Mouse (Mus musculus): ENCODE data around the gene Wdr81.
"Not testable (repeated sequence)": the region's sequence is repeated elsewhere in the genome, so short reads cannot be mapped to it uniquely, and the experiment has no call there.

Wdr81 gene

DNA sequence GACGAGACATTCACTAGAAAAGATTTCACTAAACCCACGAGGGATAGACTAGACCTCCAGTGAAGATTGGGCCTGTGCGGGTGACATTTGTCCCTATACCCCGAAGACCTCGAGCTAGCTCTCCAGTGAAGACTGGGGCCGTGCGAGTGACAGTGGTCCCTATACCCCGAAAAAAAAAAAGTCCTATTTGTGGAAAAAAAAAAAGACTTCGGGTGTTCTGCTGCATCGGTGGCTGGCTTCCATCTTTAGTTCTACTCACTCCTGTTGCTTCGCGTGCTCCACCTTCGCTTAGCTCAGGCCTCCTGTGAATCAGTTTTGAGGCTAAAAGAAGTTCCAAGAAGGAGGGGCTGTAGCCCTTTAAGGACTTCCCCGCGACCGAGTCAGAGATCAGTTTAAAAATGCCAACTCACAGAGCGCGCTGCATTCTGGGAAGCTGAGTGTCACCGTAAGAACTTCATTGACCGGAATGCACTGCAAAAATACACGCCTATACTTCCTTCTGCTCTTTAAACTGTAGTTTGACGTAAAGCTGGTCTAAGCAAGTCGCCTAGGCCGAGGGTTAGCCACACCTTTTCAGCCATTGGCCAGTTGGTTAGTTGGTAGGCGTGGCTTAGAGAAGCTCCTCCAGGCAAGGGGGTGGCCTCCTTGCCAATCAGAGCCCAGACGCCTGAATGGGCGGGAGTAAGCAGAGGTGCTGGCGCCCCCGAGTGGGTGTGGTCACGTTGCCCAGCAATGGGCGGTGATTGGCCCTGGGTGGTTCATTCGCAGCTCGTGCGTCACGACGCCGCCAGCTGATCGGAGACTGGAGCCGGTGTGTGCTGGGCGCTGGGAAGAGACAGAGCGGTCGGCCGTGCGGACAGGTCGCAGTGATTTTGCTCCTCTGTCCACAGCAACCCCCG is 6.6 kb upstream of the Wdr81 start, which contains the start of gene Tlcd2:
TSS of gene Tlcd2 (plus strand) at position 872 of the 899 bp plus-strand sequence.
- DNase-seq (ENCODE audit: low spot score in 2 of 2) = peak; percentile 98 to 99

DNA sequence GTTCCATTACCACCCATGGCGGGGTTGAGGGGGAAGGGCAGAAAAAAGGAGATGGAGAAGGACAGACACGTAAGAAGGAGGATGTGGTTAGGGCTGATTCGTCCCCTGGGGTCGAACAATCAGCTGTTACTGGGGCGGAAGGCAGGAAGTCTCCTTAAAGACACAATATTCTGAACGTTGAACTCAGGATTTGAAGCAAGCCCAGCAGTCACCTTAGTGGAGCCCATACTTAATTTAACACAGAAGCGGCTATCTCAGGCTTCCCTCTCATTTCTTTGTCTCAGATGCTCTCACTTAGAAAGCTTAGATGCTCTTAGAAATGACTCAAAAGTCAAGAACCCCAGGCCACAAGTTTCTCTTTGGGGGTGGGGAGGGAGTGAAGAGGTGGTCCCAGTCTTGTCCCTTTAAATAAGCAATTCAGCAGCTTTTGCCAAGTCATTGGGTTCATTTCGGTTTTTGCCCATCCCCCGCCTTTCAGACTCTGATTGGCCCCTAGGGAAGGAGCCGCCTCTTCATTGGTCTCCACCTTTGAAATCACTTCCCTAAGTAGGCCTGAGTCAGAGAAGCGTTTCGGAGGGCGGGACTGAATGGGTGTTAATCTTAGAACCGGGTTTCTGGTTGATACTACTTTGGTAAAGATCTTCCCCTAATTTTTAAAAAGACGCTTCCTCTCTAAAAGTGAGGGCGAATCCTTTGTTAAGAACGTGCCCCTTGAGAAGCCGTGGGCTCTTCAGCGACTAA is 5.8 kb upstream of the Wdr81 start:
- peak; percentile 89 to 90 for DNase-seq (ENCODE audit: low spot score in 2 of 2)

DNA sequence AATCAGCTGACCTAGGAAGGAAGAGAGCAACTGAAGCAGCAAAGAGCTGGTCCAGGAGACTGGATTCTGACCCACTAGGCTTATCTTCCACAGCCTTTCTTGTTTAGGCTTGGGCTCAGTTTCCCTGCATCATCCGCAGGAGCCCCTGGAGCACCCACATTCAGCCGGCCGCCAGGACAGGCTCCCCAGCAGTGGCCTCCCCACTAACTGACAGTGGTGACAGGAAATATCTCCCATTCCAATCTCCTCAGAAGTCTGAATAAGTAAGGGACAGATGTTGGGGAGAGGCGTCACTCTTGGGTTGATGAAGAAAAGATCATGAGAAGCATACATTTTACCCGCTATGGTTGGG is 5.2 kb upstream of the Wdr81 start:
- no peak for DNase-seq (ENCODE audit: low spot score in 2 of 2)

DNA sequence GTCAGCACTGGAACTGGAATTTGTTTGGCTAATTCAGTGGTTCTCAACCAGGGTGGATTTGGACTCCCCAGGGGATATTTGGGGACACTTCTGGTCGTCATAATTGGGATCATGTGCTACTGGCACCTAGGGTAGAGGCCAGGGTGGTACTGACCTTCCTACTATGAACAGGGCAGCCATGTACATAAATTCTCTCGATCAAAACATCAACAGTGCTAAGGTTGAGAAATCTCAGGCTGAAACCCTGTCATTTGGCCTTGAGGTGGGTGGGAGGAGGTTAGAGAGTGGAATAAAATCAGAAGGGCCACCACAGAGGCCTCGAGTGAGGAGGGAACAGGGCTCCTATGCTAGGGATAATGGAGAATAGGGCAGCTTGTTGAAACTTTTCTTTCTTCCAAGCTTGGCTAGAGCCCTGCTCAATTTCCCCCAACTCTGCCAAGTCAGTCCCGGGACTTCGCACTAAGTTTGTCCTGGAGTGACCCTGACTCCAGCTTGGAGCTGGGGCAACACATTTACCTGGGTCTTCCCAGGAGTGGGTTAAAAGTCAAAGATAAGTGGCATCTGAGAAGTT is 4.7 kb upstream of the Wdr81 start:
- no peak for DNase-seq (ENCODE audit: low spot score in 2 of 2)

DNA sequence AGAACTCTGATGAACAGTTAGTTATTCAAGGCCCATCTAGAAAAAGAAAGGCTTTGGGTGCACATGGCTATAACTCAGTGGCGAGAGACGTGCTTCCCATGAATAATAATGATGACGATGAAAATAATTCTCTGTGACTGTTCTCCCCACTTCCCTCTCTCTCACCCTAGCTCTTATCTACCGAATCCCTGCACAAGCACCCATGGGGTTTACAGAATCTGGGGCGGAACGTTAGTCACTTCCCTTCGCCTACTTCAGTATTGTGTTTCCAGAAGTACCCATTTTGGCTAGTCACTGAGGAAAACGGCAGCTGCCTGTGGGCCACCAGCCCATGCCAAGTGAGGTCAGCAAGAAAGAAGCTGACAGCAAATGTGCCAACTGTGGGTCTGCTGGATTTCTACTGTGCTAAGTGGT is 4.1 kb upstream of the Wdr81 start:
- peak in 1 of 2 experiments; percentile 71 for DNase-seq (ENCODE audit: low spot score in 2 of 2)

DNA sequence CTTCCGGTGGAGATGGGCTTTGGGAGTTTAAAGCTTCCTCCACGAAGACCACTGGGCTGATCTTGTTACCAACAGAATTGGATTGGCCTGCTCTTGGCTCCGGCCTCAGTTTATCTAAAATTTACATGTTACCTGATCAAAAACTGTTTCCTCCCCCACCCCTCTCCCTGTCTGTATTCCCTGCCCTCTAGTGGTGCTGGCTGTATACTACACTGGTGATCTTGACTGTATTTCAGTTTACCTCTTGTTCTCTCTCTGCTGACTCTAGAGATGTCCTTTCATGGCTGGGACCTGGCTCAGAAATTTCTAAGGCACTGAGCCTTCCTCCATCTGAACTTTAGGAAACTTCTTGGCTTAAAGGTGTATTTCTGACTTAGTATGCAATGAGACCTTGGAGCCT is 3.7 kb upstream of the Wdr81 start:
- peak; percentile 55 to 74 for DNase-seq (ENCODE audit: low spot score in 2 of 2)

DNA sequence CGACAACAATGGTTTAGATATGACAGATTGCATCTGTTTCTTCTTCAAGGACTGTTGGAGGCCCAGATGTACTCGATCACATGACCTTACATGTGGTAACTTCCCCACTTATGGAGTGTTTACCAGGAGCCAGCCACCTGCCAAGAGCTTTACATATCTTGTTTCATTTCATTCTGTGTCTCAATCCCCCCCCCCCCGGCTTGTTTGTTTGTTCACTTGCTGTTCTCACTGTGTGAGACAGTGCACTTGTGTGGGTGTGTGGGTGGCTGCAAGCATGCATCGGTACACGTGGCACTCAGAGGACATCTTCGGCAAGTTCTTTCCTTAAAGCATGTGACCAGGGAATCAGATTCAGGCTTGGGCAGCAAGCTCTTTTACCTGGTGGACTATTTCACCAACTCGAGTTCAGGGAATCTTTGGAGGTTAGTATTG is 1.9 kb upstream of the Wdr81 start:
- no peak for DNase-seq (ENCODE audit: low spot score in 2 of 2)

DNA sequence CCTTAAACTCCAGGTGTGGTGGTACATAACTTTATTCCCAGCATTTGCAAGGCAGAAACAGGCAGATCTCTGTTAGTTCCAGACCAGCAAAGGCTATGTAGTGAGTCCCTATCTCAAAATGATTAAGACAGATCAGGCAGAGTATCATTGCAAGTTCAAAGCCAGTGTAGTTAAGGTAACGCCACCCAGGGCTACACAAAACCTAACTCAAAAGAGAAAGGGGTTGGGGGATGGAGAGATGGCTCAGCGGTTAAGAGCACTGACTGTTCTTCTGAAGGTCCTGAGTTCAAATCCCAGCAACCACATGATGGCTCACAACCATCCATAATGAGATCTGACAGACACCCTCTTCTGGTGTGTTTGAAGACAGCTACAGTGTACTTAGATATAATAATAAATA is 1.5 kb upstream of the Wdr81 start:
- not testable (repeated sequence) for DNase-seq (ENCODE audit: low spot score in 2 of 2)

DNA sequence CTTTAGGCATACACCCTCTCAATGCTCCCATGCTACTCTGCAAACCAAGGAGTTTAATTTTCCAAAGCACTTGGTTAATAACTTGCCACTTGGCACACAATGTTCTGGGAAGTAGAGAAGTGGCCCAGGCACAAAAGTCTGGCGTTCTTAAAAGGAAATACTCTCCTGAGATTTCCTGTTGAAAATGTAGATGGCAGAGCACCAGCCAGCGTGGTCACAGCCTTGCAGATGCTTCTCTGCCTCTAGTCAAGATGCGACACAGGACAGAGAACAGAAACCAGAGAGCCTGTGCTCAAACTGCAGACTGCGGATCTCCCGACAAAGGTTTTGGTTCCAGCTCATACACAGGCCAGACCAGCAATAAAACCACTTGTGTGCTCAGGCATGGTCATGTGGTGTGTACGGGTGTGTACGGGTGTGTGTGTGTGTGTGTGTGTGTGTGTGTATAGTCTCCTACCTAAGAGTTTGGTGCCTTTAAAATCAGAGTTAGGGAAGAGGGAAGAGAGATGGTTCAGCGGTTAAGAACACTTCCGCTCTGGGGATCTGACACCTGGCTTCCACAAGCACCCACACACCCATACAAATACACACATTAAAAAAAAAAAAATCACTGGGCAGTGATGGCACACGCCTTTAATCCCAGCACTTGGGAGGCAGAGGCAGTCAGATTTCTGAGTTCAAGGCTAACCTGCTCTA is 672 bp upstream of the Wdr81 start:
- no peak for DNase-seq (ENCODE audit: low spot score in 2 of 2)

DNA sequence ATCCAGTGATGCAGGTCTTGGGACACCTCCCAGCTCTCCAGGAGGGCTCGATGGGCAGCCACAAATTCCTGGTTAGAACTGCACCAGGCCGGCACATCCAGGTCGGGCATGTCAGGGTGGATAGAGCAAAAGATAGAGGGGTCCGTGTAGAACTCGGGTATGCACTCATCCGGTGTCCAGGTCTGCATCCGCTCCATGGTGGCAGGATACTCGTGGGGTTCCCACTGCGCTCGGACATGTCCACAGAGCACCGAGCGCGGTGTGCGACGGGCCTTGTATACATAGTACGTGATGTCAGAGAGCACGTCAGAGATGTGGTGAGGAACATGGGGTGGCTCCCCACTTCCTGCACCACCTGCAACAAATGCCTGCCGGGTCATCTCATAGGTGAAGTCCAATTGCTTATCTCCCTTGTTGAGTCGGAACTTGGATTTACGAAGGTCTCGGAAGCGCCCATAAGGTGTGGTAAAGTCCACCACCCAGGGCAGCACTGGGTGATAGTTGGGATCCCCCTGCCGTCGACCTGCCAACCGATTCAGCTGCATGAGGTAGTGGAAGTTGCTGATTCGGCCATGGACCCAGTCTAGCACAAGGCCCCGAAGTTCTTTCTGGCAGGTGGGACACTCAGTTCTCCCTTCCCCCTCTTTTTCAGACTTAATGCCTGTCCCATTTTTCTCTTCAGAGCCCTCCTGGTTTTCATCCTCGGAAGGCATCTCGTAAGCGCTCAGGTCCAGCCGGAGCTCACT is 1.5 kb downstream of the Wdr81 start:
- no peak for DNase-seq (ENCODE audit: low spot score in 2 of 2)

DNA sequence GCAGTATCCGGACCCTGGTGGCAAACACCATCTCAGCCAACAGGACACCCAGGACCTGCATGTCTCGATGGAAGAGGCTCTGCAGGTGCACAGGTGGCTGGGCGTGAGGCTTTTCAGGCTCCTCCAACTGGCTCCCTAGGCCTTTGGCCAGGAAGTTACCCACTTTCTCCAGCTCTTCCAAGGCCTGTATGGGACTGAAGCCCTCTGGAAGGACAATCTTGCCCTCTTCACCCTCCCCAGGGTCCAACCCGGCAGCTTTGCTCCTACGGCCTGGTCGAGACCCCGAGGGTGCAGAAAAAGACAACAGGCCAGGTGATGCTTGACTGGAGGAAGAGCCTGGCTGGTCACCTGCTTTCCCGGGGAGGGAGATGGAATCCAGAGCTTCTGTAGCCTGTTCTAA is 2.4 kb downstream of the Wdr81 start:
- no peak for DNase-seq (ENCODE audit: low spot score in 2 of 2)

DNA sequence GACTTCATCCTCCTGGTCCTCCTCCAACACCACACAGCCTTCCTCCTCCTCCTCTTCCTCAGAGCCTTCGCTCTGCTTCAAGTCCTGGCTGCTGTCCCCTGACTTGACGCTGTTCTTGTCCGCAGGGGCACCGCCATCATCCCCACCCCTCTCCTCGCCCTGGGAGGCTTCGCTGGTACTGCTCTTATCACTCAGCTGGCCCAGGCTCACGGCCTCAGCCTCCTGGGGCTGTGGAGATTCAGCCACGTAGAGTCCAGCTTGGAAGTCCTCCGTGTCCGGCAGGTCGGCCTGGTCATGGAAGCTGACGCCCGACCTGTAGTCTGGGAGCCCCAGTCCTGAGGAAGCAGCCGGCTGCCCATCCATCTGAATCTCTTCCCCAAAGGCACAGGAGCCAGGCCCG is 3.6 kb downstream of the Wdr81 start:
- peak; percentile 47 to 76 for DNase-seq (ENCODE audit: low spot score in 2 of 2)

DNA sequence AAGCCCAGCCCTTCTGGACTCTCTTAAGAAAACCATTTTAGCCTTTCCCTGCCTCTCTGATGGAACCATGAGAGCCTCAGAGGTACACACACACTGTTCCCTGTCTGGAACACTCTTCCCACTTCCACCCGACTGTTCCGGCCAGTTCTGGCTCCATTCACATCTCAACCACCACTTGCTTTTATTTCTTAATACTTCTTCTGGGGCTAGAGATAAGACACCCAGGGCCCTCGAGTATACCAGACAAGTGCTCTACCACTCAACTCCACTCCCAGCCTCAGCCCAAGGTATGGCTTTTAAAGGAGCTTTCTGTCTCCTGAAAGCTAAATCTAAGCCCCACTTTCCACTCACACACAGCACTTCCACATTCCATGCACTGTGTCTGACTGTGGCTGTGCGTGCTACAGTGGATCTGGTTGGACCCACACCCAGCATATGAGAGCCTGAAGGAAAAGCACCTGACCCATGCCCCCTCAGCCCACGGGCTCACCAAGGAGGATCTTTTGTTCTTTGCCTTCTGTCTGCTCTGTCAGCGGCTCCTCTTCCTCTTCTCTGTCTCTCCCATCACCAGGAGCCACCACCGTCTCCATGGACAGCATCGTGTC is 4.1 kb downstream of the Wdr81 start:
- peak; percentile 49 to 67 for DNase-seq (ENCODE audit: low spot score in 2 of 2)

DNA sequence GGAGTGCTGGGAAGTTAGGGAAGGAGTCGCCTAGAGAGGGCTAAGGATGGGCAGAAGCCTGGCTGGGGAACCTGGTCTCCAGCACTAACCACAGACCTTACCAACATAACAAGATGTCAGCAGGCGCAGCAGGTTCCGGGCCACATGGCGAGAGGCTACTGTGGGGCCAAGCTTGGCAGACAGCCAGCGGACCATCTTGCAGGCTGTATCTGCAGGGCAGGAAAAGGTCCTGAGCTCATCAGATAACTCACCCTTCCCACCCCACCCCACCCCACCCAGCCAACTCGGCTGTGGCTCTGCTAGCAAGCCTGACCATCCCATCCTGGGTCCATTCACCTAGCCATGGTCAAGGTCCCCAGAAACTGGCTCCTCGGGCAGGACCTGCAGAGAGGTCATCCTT is 4.8 kb downstream of the Wdr81 start:
- peak; percentile 88 to 92 for DNase-seq (ENCODE audit: low spot score in 2 of 2)

DNA sequence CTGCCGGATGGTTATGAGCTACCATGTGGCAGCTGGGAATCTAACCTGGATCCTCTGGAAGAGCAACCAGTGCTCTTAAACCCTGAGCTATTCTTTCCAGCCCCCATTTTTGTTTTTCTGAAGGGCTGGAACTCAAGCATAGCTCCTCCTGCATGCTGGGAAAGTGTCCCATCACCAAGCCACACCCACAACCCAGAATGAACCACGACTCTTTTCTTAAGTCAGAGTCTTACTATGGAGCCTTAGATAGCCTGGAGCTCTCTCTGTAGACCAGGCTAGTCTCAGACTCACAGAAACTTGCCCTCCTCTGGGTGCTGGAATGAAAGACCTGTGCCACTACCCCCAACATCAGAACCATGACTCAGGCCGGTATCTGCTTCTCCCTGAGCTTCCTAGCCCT is 5.9 kb downstream of the Wdr81 start:
- no peak for DNase-seq (ENCODE audit: low spot score in 2 of 2)

DNA sequence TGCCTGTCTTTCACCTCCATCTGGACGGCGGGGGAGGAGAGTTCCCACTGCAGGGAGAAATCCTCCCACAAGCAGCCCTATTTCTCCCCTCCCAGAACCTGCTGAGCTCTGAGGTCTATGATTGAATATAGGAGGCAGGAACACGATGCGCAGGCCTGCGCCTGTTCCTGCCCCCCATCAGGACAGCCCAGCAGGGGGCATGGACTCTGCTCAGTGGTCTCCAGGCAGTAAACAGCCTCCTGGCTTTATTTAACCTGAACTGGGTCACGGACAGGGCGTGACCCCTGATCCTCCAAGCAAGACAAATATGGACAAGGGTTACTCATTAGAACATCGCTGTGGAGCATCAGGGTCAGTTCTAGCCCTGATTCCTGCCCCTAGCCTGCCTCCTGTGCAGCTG is 10.8 kb downstream of the Wdr81 start:
- no peak for DNase-seq (ENCODE audit: low spot score in 2 of 2)

DNA sequence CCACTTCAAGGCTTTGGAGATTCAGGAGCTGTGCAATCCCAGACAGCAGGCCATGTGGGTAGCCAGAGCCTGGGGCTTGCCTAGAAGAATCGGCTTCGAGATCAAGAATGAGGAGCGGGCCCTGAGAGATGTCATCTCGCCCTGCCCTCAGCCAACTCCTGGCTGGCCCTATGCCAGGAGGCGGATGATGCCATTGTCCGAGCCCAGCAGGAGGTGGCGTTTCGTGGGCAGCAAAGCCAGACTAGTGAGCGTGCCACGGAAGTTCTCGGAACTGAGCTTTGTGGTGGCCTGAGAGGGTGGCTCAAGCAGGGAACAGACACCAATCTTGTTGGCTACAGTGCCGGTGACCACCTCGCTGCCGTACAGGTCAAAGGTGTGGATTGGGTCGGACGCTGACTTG is 12.9 kb downstream of the Wdr81 start:
- no peak for DNase-seq (ENCODE audit: low spot score in 2 of 2)

DNA sequence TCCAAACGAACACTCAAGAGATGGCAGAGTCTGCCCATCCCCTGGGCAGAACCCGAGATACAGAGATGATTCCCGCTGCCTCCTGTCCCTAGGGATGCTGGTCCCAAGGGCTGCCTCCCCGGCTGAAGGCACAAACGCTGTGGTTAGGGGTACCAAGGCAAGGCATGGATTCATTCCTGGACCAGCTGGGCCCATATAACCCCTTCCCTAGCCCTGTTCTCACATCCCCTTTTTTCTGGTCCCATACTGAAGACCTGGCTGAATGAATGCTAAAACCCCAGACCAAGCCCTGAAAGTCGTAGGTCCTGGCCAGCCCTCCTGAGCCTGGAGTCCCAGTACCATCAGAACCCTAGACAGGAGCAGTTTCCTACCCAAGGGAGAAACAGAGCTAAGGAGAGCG is 13.5 kb downstream of the Wdr81 start:
- no peak for DNase-seq (ENCODE audit: low spot score in 2 of 2)

DNA sequence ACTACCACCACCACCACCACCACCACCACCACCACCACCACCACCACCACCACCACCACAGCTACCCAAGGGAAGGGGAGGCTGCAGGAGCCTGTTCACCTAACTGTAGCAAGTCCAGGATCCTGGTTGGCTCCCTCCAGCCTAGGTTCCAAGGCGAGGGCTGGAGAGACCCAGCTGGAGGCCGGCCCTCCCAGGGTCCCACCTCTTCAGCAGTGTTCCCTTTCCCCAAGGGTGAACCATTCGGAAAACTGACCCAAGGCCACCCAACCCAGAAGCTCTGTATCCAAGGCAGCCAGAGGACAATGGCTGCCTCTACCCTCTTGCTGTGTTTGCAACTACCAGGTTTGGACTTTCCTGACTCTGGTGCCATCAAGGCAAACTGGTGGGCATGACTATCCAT is 14.6 kb downstream of the Wdr81 start:
- no peak for DNase-seq (ENCODE audit: low spot score in 2 of 2)

DNA sequence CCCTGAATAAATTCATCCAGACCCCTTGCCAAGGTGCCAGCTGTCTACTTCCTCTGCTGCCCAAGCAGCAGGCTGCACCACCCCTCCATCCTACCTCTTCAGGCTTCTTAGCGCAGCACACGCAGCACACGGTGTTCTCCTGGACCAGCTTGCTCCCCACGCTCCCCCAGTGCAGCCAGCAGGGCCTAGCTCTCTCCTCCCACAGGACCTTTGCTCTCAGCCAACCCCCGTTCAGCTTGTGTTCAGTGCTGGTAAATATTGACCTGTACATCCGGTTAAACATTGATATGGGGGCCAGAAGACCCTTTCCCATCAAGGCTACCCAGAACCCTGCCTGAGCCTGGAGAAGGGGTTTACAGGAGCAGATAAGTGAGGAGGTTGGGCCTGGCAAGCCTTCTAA is 15.2 kb downstream of the Wdr81 start, which contains the start of gene Serpinf2:
TSS of gene Serpinf2 (minus strand) at position 229 of the 400 bp plus-strand sequence.
- no peak for DNase-seq (ENCODE audit: low spot score in 2 of 2)

DNA sequence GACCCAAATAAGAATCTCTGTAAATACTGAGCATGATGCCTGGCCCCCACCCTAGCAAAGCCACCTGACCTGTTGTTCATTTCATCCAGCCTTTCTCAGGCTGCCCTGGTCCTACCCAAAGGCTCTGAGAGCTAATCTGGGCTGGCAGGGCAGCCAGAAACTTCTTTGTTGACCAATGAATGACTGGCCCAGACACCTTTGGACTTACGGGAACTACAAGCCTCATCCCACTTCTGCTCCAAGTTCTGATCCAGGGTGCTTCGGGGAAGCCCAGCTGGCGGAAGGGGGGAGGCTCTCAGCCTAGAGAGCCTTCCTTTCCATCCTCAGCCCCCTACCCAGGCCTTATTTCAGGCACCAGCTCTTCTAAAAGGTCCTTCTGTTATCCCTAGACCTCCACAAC is 15.7 kb downstream of the Wdr81 start:
- no peak for DNase-seq (ENCODE audit: low spot score in 2 of 2)

Data from spleen, postnatal 4 days (tissue).